Mouse (Mus musculus): ENCODE results near the gene Mpzl2. TPM values are rescaled to one million over a fixed set of nuclear protein-coding genes. Genes with fewer than 3 reads are reported as not detected.

Gene Mpzl2
- polyA plus RNA-seq, 1 experiment from 2014 or later = 0.98 TPM

DNA sequence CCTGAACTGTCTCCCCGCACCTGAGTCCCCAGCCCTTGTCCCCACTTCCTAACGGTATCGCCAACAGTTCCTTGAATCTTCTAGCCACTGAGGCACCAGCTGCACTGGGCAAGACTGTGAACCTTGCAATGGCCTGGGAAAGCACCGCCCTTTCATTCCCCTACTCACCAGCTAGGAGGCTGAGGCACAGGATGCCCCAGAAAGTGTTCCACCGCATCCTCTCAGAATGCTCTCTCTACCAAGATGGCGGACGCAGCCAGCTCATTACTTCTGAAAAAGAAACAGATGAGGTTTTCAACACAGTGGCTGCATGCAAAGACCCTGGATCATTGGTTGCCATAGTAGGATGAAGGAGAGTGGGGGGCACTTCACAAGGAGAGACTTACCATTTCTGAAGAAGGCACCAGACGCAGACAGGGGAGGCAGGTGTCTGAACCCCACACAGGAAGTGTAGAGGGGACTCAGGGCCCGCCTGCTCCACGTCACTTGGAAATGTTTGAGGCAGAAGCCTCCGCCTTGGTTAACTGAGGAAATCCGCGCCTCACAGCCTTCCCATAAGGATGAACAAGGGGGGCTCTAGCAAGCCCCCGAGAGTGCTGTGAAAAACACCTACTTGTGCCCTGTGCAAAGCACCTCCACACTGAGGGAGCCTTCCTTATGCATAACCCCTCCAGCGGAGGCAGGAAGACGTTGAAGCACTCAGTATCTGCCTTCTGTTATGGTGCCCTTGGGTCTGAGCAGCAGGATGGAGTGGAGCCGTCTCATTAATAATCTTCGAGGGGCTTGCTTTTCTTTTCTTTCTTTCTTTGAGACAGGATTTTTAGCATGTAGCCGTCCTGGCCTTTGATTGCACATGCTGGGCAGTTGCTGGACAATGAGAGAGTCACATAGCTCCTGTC is 30.2 kb upstream of the Mpzl2 start, which contains the start of gene Cd3e:
Cd3e (minus strand) TSS at position 448 of the 899 bp plus-strand sequence.
- Histone ChIP-seq H3K9me3 (no peaks in the 10 kb centered on the region), H3K9ac (replicated peaks) (no peak within 1 kb of the TSS), H3K4me2 (replicated peaks) (no peak within 1 kb of the TSS), H3K27me3 (no peaks in the 10 kb centered on the region), H3K4me3 (no peak within 1 kb of the TSS), H3K27ac (replicated peaks) (no peak within 1 kb of the TSS), H3K36me3 (no peaks in the 10 kb centered on the region), H3K4me1 (no peaks in the 10 kb centered on the region)
- WGBS = 82% methylated on average over 19 of the region's 19 CpGs
- ATAC-seq (ENCODE audit: low FRiP score, low read depth) = no peak

DNA sequence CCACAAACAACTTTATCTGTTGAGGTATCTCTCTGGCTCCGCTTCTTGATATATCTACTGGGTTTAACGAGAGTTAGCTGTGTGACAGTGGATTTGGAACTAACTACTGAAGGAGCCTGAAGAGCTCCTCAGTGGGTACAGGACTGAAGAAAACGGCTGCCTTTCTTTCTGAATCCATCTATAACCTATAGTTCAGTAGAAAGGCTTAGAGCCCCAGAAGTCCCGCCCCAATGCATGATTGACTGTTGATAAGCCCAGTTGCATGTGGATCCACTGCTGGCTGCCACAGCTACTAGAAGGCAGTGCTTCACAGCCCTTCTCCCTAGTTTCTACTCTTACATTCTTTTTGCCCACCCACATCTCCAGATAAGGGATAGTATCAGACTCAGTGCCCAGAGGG is 29.1 kb upstream of the Mpzl2 start:
- no peaks in the 10 kb centered on the region for H3K36me3 ChIP-seq
- no peak for ATAC-seq (ENCODE audit: low FRiP score, low read depth)
- H3K4me1 ChIP-seq = no peaks in the 10 kb centered on the region
- WGBS = 77% methylated on average over 4 of the region's 4 CpGs
- no peak overlapping the region for H3K9ac ChIP-seq (replicated peaks)
- H3K27me3 ChIP-seq = no peaks in the 10 kb centered on the region
- no peaks in the 10 kb centered on the region for H3K9me3 ChIP-seq
- H3K27ac ChIP-seq (replicated peaks) = no peak overlapping the region
- H3K4me3 ChIP-seq = no peak overlapping the region
- H3K4me2 ChIP-seq (replicated peaks) = no peak overlapping the region

DNA sequence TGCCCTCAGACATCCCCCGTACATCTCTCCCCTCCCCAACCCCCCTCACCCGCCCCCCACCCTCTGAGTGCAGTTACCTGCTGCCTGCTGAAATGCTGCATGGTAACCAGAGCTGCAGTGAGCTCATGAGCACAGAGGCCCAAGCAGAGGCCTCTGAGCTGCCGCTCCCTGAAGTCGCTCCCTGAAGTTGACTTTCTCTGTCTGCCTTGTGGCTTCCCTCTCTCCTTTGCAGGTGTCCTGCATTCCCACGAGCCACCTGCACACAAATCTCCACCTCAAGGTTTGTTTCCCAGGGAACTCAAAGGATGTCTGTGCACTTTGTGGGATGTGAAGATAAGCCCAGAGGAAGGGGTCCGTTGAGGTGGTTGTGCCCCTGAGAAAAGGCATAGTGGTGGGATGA is 28.3 kb upstream of the Mpzl2 start:
- H3K9me3 ChIP-seq = no peaks in the 10 kb centered on the region
- no peaks in the 10 kb centered on the region for H3K27me3 ChIP-seq
- 51% methylated on average over 6 of the region's 6 CpGs for WGBS
- H3K4me1 ChIP-seq = no peaks in the 10 kb centered on the region
- no peak for ATAC-seq (ENCODE audit: low FRiP score, low read depth)
- no peaks in the 10 kb centered on the region for H3K36me3 ChIP-seq
- H3K4me3 ChIP-seq = no peak overlapping the region
- no peak overlapping the region for H3K4me2 ChIP-seq (replicated peaks)
- H3K27ac ChIP-seq (replicated peaks) = no peak overlapping the region
- H3K9ac ChIP-seq (replicated peaks) = no peak overlapping the region

DNA sequence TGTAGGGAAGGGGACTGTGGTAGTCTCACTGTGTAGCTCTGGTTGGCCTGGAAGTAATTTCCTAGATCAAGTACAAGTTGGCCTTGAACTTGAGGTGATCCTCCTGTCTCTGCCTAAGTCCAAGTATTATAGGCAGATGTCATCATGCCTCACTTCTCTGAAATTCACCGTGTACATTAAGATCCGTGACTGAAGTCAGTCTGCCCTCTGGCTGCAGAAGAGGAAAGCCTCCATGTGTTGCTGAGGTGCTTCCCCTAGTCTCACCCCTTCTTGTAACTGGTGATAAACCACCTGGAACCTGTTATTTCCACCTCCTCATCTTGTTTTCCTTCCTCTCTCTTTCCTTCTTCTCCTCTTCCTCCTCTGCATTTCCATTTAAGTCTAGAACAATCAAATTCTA is 24.7 kb upstream of the Mpzl2 start:
- no peak for ATAC-seq (ENCODE audit: low FRiP score, low read depth)
- H3K4me3 ChIP-seq = no peak overlapping the region
- H3K27me3 ChIP-seq = no peaks in the 10 kb centered on the region
- H3K9me3 ChIP-seq = no peaks in the 10 kb centered on the region
- H3K4me2 ChIP-seq (replicated peaks) = no peak overlapping the region
- no peaks in the 10 kb centered on the region for H3K36me3 ChIP-seq
- no peak overlapping the region for H3K9ac ChIP-seq (replicated peaks)
- H3K27ac ChIP-seq (replicated peaks) = no peak overlapping the region
- H3K4me1 ChIP-seq = no peaks in the 10 kb centered on the region
- 36% methylated on average over 2 of the region's 2 CpGs for WGBS

DNA sequence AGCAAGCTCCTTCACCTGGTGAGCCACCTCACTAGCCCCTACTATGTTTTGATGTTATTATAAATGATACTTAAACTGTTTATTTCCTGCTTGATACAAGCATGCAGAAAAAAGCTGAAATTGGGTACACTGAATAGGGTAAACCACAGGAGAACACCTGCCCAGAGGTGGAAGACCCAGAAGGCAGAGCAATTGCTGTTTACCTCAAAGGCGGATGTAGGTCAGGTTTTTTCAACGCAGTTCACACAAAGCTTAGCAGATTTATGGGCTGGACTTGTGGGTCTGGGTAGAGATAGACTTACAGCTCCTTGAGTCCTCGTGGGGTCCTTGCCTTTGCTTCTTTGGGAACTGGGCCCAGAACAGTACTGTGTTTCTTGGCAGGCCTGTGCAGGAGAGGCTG is 23.8 kb upstream of the Mpzl2 start:
- no peak for ATAC-seq (ENCODE audit: low FRiP score, low read depth)
- Histone ChIP-seq H3K4me2 (replicated peaks) (no peak overlapping the region), H3K9ac (replicated peaks) (no peak overlapping the region), H3K36me3 (no peaks in the 10 kb centered on the region), H3K27me3 (no peaks in the 10 kb centered on the region), H3K27ac (replicated peaks) (no peak overlapping the region), H3K9me3 (no peaks in the 10 kb centered on the region), H3K4me3 (no peak overlapping the region), H3K4me1 (no peaks in the 10 kb centered on the region)
- WGBS = 74% methylated on average over 3 of the region's 3 CpGs

DNA sequence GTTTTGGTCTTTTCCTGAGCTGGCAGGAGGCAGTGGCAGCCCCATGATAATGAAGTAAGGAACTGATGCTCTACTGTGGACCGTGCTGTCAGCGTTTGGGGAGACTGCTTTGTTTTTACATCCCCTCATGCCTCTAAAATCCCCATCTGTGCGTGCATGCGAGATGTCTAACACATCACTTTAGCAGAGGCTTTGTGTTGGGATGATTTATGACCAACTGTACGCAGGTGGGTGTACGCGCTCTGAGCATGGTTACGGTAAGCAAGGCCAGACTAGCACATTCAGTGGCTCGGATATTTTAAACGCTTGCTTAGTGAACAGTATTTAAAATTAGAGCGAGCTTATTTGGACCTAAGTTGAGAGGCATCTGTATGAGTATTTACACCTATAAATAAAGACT is 21.6 kb upstream of the Mpzl2 start:
- H3K36me3 ChIP-seq = no peaks in the 10 kb centered on the region
- H3K9me3 ChIP-seq = no peaks in the 10 kb centered on the region
- 88% methylated on average over 11 of the region's 11 CpGs for WGBS
- no peak overlapping the region for H3K9ac ChIP-seq (replicated peaks)
- H3K4me3 ChIP-seq = no peak overlapping the region
- H3K4me1 ChIP-seq = no peaks in the 10 kb centered on the region
- H3K4me2 ChIP-seq (replicated peaks) = no peak overlapping the region
- ATAC-seq (ENCODE audit: low FRiP score, low read depth) = no peak
- no peak overlapping the region for H3K27ac ChIP-seq (replicated peaks)
- no peaks in the 10 kb centered on the region for H3K27me3 ChIP-seq

DNA sequence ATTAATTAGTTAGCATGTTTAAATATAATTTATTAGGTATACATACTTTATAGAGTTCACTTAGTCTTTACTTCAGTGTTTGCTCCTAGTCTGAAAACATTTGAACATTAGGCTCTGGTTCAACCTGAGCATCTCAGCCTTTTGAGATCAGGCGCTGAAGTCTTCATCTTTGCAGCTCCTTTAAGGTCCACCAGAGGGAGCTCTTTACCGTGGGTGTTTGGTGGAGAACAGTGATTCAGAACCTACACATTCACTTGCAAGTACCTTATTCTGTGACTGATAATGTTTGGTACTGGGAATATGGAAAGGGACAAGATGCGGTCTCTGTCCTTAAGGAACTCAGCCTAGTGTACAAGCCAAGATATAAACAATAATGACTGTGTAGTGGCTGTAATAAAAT is 16.8 kb upstream of the Mpzl2 start:
- no peaks in the 10 kb centered on the region for H3K36me3 ChIP-seq
- H3K4me1 ChIP-seq = no peaks in the 10 kb centered on the region
- no peaks in the 10 kb centered on the region for H3K9me3 ChIP-seq
- H3K9ac ChIP-seq (replicated peaks) = no peak overlapping the region
- 14% methylated on average over 3 of the region's 3 CpGs for WGBS
- peaks cover 3% of the 10 kb centered on the region; the same call in 1 of the 2 replicates for H3K27me3 ChIP-seq
- no peak for ATAC-seq (ENCODE audit: low FRiP score, low read depth)
- no peak overlapping the region for H3K27ac ChIP-seq (replicated peaks)
- H3K4me3 ChIP-seq = no peak overlapping the region
- no peak overlapping the region for H3K4me2 ChIP-seq (replicated peaks)

DNA sequence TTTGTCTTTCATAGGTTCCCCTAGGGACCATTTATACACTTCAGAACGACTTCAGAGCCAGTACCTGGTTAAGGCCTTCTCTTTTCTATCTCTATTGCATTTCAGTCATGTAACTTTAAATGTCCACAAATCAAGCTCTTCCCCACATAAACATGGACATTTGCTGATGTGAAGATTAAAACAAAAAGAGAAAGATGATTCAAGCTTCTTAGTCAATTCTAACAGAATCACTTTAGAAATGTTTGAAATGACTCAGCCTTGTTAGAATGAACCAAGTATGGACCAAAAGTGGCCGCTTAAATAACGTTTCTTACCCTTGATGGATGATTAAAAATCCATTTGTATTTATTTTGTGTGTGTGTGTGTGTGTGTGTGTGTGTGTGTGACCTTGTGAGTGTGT is 16.0 kb upstream of the Mpzl2 start:
- peaks cover 5% of the 10 kb centered on the region; the same call in 1 of the 2 replicates for H3K27me3 ChIP-seq
- ATAC-seq (ENCODE audit: low FRiP score, low read depth) = no peak

DNA sequence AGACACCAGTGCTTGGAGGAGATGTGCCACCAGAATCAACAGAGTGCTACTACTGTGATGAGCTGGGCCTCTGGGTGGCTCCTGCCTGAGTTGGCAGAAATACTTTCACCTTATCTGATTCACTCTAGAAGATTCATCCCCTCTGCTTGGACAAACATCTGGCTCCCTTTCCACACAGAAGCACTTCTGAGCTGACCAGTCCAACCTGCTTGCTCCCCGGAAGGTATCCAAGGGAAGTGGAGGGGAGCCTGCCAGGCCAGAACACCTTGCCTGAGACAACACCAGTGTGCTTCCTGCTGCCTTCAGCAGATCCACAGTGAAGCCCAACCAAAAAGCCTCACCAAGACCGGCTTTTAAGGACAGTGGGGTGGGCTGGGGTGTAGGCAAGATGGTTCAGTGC is 15.4 kb upstream of the Mpzl2 start:
- Histone ChIP-seq H3K27me3 (peaks cover 5% of the 10 kb centered on the region; the same call in 1 of the 2 replicates), H3K36me3 (no peaks in the 10 kb centered on the region), H3K27ac (replicated peaks) (no peak overlapping the region), H3K4me2 (replicated peaks) (no peak overlapping the region), H3K9me3 (no peaks in the 10 kb centered on the region), H3K4me3 (no peak overlapping the region), H3K4me1 (no peaks in the 10 kb centered on the region), H3K9ac (replicated peaks) (no peak overlapping the region)
- no peak for ATAC-seq (ENCODE audit: low FRiP score, low read depth)
- 80% methylated on average over 2 of the region's 2 CpGs for WGBS

More for the DNA sequence above, 16.0 kb upstream of the Mpzl2 start:
- 63% methylated on average over 3 of the region's 3 CpGs for WGBS
- no peak overlapping the region for H3K27ac ChIP-seq (replicated peaks)
- H3K4me3 ChIP-seq = no peak overlapping the region
- H3K36me3 ChIP-seq = no peaks in the 10 kb centered on the region
- H3K4me1 ChIP-seq = no peaks in the 10 kb centered on the region
- H3K9me3 ChIP-seq = no peaks in the 10 kb centered on the region
- H3K9ac ChIP-seq (replicated peaks) = no peak overlapping the region
- H3K4me2 ChIP-seq (replicated peaks) = no peak overlapping the region

DNA sequence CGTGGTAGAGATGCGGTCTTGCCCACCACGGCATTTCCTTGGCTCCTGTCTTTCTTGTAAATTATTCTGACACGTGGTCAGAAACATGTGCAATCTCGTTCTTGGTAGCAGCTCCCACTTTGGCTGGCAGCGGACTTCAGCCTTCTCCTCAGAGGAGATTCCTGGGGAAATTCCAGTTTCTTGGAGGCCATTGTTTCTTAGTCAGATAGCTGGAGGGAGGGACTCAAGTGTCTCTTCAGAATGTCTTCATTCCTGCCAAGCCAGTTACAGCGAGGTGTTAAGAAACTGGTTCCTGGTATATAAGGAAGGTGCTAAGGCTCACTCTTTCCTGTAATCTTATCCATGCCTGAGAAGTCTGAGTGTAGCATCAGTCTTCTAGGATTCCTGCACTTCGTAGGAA is 12.2 kb upstream of the Mpzl2 start:
- Histone ChIP-seq H3K9ac (replicated peaks) (no peak overlapping the region), H3K27ac (replicated peaks) (no peak overlapping the region), H3K4me1 (no peaks in the 10 kb centered on the region), H3K36me3 (no peaks in the 10 kb centered on the region), H3K4me2 (replicated peaks) (no peak overlapping the region), H3K27me3 (peaks cover 14% of the 10 kb centered on the region; the same call in 1 of the 2 replicates), H3K4me3 (no peak overlapping the region), H3K9me3 (no peaks in the 10 kb centered on the region)
- 74% methylated on average over 8 of the region's 8 CpGs for WGBS
- ATAC-seq (ENCODE audit: low FRiP score, low read depth) = no peak

DNA sequence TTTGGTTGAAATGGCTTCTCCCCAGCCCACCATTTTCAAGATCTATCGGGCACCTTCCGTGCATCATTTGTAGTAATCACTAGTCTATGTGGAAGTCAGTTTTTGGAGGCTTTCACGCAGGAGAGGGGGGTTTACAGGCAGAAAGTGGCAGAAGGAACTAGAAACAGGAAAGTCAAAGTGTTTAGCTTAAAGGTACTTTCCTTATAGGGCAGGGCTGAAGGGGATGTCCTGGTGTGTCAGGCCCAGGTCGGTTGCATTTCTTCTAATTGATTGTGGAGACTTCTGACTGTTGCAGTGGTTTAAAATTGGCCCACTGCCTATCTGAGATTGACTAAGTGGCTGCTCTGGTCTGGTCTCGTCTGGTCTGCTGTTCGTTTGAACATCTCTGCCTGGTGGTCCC is 9.3 kb upstream of the Mpzl2 start:
- H3K4me2 ChIP-seq (replicated peaks) = no peak overlapping the region
- no peak for ATAC-seq (ENCODE audit: low FRiP score, low read depth)
- no peak overlapping the region for H3K9ac ChIP-seq (replicated peaks)
- H3K27me3 ChIP-seq = peaks cover 14% of the 10 kb centered on the region; the same call in 1 of the 2 replicates
- H3K4me1 ChIP-seq = no peaks in the 10 kb centered on the region
- no peaks in the 10 kb centered on the region for H3K9me3 ChIP-seq
- H3K4me3 ChIP-seq = no peak overlapping the region
- no peak overlapping the region for H3K27ac ChIP-seq (replicated peaks)
- whole genome bisulfite sequencing = 75% methylated on average over 6 of the region's 6 CpGs
- H3K36me3 ChIP-seq = no peaks in the 10 kb centered on the region

DNA sequence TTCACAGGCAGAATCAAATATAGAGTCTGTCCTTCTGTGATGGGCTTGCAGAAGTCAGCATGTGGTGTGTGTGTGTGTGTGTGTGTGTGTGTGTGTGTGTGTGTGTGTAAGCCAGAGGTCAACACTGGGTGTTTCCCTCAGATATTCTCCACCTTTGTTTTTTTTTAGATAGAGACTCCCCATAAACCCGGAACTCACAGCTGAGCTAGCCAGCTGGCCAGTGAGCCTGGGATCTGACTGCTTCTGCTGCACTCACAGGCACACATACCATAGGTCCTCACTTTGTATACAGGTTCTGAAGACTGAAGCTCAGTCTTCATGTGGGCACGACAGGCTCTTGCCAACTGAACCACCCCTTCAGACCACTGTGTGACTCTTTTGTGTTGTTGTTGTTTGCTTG is 7.3 kb upstream of the Mpzl2 start:
- H3K4me3 ChIP-seq = no peak overlapping the region
- H3K4me2 ChIP-seq (replicated peaks) = no peak overlapping the region
- H3K27ac ChIP-seq (replicated peaks) = no peak overlapping the region
- H3K9me3 ChIP-seq = no peaks in the 10 kb centered on the region
- WGBS = 75% methylated on average over 2 of the region's 2 CpGs
- no peak for ATAC-seq (ENCODE audit: low FRiP score, low read depth)
- H3K27me3 ChIP-seq = peaks cover 15% of the 10 kb centered on the region; the same call in 1 of the 2 replicates
- no peak overlapping the region for H3K9ac ChIP-seq (replicated peaks)
- no peaks in the 10 kb centered on the region for H3K4me1 ChIP-seq
- no peaks in the 10 kb centered on the region for H3K36me3 ChIP-seq
